Mouse (Mus musculus): ENCODE measurements around the gene Tpx2.

DNA sequence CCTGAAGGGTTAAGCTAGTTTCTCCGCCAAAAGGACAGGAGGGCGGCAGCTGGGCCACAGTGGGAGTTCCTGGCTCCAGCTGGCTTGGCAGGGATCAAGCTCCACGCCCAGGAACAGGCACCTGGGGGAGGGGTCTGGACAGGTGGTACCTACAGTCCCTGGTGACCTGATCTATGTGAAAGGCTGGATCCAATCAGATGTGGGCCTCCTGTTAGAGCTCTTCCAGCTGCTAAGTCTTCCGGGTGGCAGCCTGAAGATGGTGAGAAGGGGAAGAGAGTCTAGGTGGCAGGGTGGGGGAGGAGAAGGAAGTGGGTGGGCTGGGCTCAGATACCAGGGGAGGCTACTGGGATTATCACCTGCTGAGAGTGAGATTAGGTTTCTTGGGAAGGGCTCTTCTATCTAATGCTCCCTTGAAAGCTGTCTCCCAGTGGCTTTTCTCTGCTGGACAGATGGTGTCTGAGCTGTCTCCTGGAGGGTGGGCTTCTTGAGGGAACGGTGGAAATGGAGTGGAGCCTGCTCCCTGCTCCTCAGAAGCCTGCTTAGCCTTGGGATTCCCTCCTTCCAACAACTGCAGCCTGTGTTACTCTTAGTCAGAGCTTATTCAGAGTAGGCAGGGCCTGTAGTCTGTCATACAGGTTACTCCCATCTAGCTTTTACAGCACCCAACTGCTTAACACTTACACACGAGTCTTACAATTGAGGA lies 43.2 kb upstream of the Tpx2 start:
- TF ChIP-seq CTCF (IDR thresholded peaks at IDR 0.05; ENCODE audit: extremely low read depth, insufficient read length, insufficient replicate concordance, low read depth, low read length) (no peak), POLR2A (IDR thresholded peaks at IDR 0.05; ENCODE audit: low read depth, low read length) (0 out of 2 replicates have a peak, but pooled peaks have one; percentile 23)
